Mouse (Mus musculus) MEL (cell line): ENCODE data around the gene Cacna2d4. TPM values are rescaled to one million over a fixed set of nuclear protein-coding genes. Genes with fewer than 3 reads are reported as not detected.

Source experiments
- DNase-seq: peaks from one replicate; pipeline ENCODE4 v3.0.0; 2011; ENCODE audit warnings: low read depth, low spot score
- H3K27ac ChIP-seq: 2 replicates; pipeline ENCODE4 v1.5.1; 2012; ENCODE audit warnings: low read depth, mild to moderate bottlenecking, control low read depth, low read length, moderate library complexity; ENCODE audit not compliant: control insufficient read depth
- H3K27me3 ChIP-seq, 2 experiments: fragments of 150-350 bp in 1 of 2; sonication (generic) in 1 of 2; 2 replicates each; pipeline ENCODE4 v1.6.1; 2012; ENCODE audit warnings: low read length in 2 of 2, mild to moderate bottlenecking in 2 of 2, improper control_type of control experiment in 1 of 2, moderate library complexity in 1 of 2; ENCODE audit not compliant: insufficient read depth in 2 of 2, control insufficient read depth in 1 of 2
- H3K36me3 ChIP-seq, 2 experiments: 2 replicates each; pipeline ENCODE4 v1.6.1; 2012 to 2014; ENCODE audit warnings: low read length in 2 of 2, improper control_type of control experiment in 1 of 2, inconsistent platforms in 1 of 2, mild to moderate bottlenecking in 1 of 2; ENCODE audit not compliant: insufficient read depth in 2 of 2, control insufficient read depth in 1 of 2
- H3K4me1 ChIP-seq, 2 experiments: fragments of 150-350 bp in 1 of 2; sonication (generic) in 1 of 2; 2 replicates each; pipeline ENCODE4 v1.6.1; 2012; ENCODE audit warnings: low read length in 2 of 2, improper control_type of control experiment in 1 of 2, mild to moderate bottlenecking in 1 of 2; ENCODE audit not compliant: insufficient read depth in 2 of 2, control insufficient read depth in 1 of 2
- H3K4me3 ChIP-seq, 2 experiments: fragments of 150-350 bp in 1 of 2; sonication (generic) in 1 of 2; 2 replicates each; pipeline ENCODE4 v1.5.1; 2012; ENCODE audit warnings: low read depth in 2 of 2, low read length in 2 of 2, mild to moderate bottlenecking in 2 of 2, moderate library complexity in 2 of 2, control low read depth in 1 of 2, improper control_type of control experiment in 1 of 2; ENCODE audit not compliant: control insufficient read depth in 1 of 2, insufficient read depth in 1 of 2
- H3K79me2 ChIP-seq: 2 replicates; pipeline ENCODE4 v1.6.1; 2012; ENCODE audit warnings: mild to moderate bottlenecking, low read length, moderate library complexity; ENCODE audit not compliant: control insufficient read depth, poor library complexity, insufficient read depth
- H3K9ac ChIP-seq: 2 replicates; pipeline ENCODE4 v1.6.1; 2012; ENCODE audit warnings: low read depth, mild to moderate bottlenecking, control low read depth, low read length, moderate library complexity; ENCODE audit not compliant: control insufficient read depth, poor library complexity, severe bottlenecking
- H3K9me3 ChIP-seq: fragments of 150-350 bp; sonication (generic); replicated peaks from 2 replicates; pipeline ENCODE4 v1.6.1; 2012; ENCODE audit warnings: mild to moderate bottlenecking, low read length, improper control_type of control experiment, moderate library complexity; ENCODE audit not compliant: insufficient read depth
- CHD2 ChIP-seq: IDR thresholded peaks from 2 replicates; pipeline ENCODE4 v1.6.1; 2011; ENCODE audit warnings: low read length, improper control_type of control experiment
- EP300 ChIP-seq, 2 experiments: IDR thresholded peaks; 2 replicates each; pipeline ENCODE4 v1.6.1; 2011; ENCODE audit warnings: improper control_type of control experiment in 2 of 2, low read length in 2 of 2, low read depth in 1 of 2, mild to moderate bottlenecking in 1 of 2
- HCFC1 ChIP-seq: IDR thresholded peaks from 2 replicates; pipeline ENCODE4 v1.6.1; 2012; ENCODE audit warnings: low read depth, mild to moderate bottlenecking, inconsistent platforms, low read length, improper control_type of control experiment, moderate library complexity
- KAT2A ChIP-seq: conservative IDR thresholded peaks from 2 replicates; pipeline ENCODE4 v1.6.1; 2012; ENCODE audit warnings: low read depth, low read length, improper control_type of control experiment, inconsistent platforms
- MAZ ChIP-seq: IDR thresholded peaks from 2 replicates; pipeline ENCODE4 v1.6.1; 2012; ENCODE audit warnings: low read depth, mild to moderate bottlenecking, inconsistent platforms, low read length, improper control_type of control experiment
- MYB ChIP-seq: IDR thresholded peaks from 2 replicates; pipeline ENCODE4 v1.6.1; 2011; ENCODE audit warnings: mild to moderate bottlenecking, low read depth, low read length, improper control_type of control experiment
- NRF1 ChIP-seq: IDR thresholded peaks from 2 replicates; pipeline ENCODE4 v1.6.1; 2014; ENCODE audit warnings: low read depth, mild to moderate bottlenecking, inconsistent platforms, low read length, improper control_type of control experiment, moderate library complexity; ENCODE audit not compliant: poor library complexity, insufficient read depth, severe bottlenecking
- POLR2AphosphoS5 ChIP-seq: IDR thresholded peaks from 2 replicates; pipeline ENCODE4 v1.6.1; 2012; ENCODE audit warnings: low read depth, borderline replicate concordance, mild to moderate bottlenecking, inconsistent platforms, low read length, moderate library complexity, mixed read lengths
- RAD21 ChIP-seq: IDR thresholded peaks from 2 replicates; pipeline ENCODE4 v1.6.1; 2011; ENCODE audit warnings: mild to moderate bottlenecking, low read depth, low read length, improper control_type of control experiment
- SIN3A ChIP-seq: IDR thresholded peaks from 2 replicates; pipeline ENCODE4 v1.6.1; 2012; ENCODE audit warnings: low read length, improper control_type of control experiment, inconsistent platforms
- SMC3 ChIP-seq: IDR thresholded peaks from 2 replicates; pipeline ENCODE4 v1.6.1; 2011; ENCODE audit warnings: low read depth, low read length, improper control_type of control experiment
- TAL1 ChIP-seq: IDR thresholded peaks from 2 replicates; pipeline ENCODE4 v1.6.1; 2012; ENCODE audit warnings: mild to moderate bottlenecking, inconsistent platforms, low read length, moderate library complexity, mixed read lengths
- UBTF ChIP-seq: IDR thresholded peaks from 2 replicates; pipeline ENCODE4 v1.6.1; 2012; ENCODE audit warnings: low read depth, mild to moderate bottlenecking, inconsistent platforms, low read length, improper control_type of control experiment, moderate library complexity, borderline replicate concordance; ENCODE audit not compliant: insufficient read depth
- USF1 ChIP-seq: IDR thresholded peaks from 2 replicates; pipeline ENCODE4 v1.6.1; 2014; ENCODE audit warnings: low read depth, mild to moderate bottlenecking, inconsistent platforms, low read length, improper control_type of control experiment, moderate library complexity
- USF2 ChIP-seq, 2 experiments: IDR thresholded peaks; 2 replicates each; pipeline ENCODE4 v1.6.1; 2011 to 2012; ENCODE audit warnings: improper control_type of control experiment in 2 of 2, low read length in 2 of 2, borderline replicate concordance in 1 of 2, inconsistent platforms in 1 of 2, low read depth in 1 of 2, mild to moderate bottlenecking in 1 of 2; ENCODE audit not compliant: insufficient read depth in 1 of 2
- ZMIZ1 ChIP-seq: IDR thresholded peaks from 2 replicates; pipeline ENCODE4 v1.6.1; 2012; ENCODE audit warnings: low read depth, mild to moderate bottlenecking, inconsistent platforms, low read length, improper control_type of control experiment, moderate library complexity
- polyA plus RNA-seq, 2 experiments: library from polyadenylated mRNA; stranded (reverse) in 1 of 2; unstranded in 1 of 2; fragments of >175 nt in 1 of 2; fragments of >200 nt in 1 of 2; gene quantifications; 2 replicates each; pipeline versions ENCODE4 v1.2.1 to v1.2.4; 2012; ENCODE audit warnings: low replicate concordance in 2 of 2, low read depth in 1 of 2; ENCODE audit not compliant: insufficient read length in 2 of 2, insufficient read depth in 1 of 2, missing spikeins in 1 of 2
- total RNA-seq: library from RNA; depleted of rRNA; stranded (reverse); fragments of 300-350 nt; gene quantifications from 2 replicates; pipeline ENCODE4 v1.2.3, GENCODE M21; 2012

The Cacna2d4 gene
- total and polyA plus RNA-seq, 3 experiments, result 0.69 to 1.1 TPM; not detected in 1

GRCm38 (mm10) chr6:119341409-119341808 is 105.1 kb downstream of the Cacna2d4 start:
- no peaks in the 10 kb centered on the region for H3K79me2 ChIP-seq
- peaks cover 0 to 6% of the 10 kb centered on the region in 2 experiments; a peak in 2 of 4 replicates for H3K4me1 ChIP-seq
- H3K27ac ChIP-seq, result no peak overlapping the region
- TF ChIP-seq HCFC1 (peak; percentile 96), SIN3A (peak; percentile 75), MAZ (no peak), KAT2A (peak; percentile 74)
- H3K4me3 ChIP-seq, result no peak overlapping the region
- DNase-seq, result peak; percentile 55
- peaks cover 0 to 2% of the 10 kb centered on the region in 2 experiments; a peak in 1 of 4 replicates for H3K36me3 ChIP-seq
- no peaks in the 10 kb centered on the region for H3K27me3 ChIP-seq
- H3K9me3 ChIP-seq, result no peaks in the 10 kb centered on the region
- no peak overlapping the region for H3K9ac ChIP-seq

GRCm38 (mm10) chr6:119346257-119346656 is 109.9 kb downstream of the Cacna2d4 start:
- no peak for TF ChIP-seq UBTF
- no peak for TF ChIP-seq USF2 (IDR thresholded peaks at IDR 0.05; ENCODE audit: borderline replicate concordance in 1 of 2, insufficient read depth in 1 of 2, low read depth in 1 of 2, low read length in 2 of 2)
- no peak for TF ChIP-seq SIN3A
- TF ChIP-seq RAD21, result no peak
- no peak for TF ChIP-seq ZMIZ1
- TF ChIP-seq, all 39 proteins: peak for 0
- no peak for DNase-seq
- H3K36me3 ChIP-seq, result no peaks in the 10 kb centered on the region
- H3K79me2 ChIP-seq, result no peaks in the 10 kb centered on the region
- H3K4me1 ChIP-seq, result no peaks in the 10 kb centered on the region
- H3K4me3 ChIP-seq, result no peak overlapping the region
- no peak overlapping the region for H3K9ac ChIP-seq
- H3K27ac ChIP-seq, result no peak overlapping the region
- no peaks in the 10 kb centered on the region for H3K9me3 ChIP-seq
- no peaks in the 10 kb centered on the region for H3K27me3 ChIP-seq

GRCm38 (mm10) chr6:119347813-119348212 is 111.5 kb downstream of the Cacna2d4 start:
- no peak overlapping the region for H3K4me3 ChIP-seq
- DNase-seq, result no peak
- no peak for TF ChIP-seq POLR2AphosphoS5
- TF ChIP-seq NRF1, result no peak
- no peak for TF ChIP-seq CHD2
- TF ChIP-seq MYB, result no peak
- TF ChIP-seq TAL1, result no peak
- no peak for TF ChIP-seq MAZ
- TF ChIP-seq USF1, result no peak
- TF ChIP-seq EP300 (IDR thresholded peaks at IDR 0.05; ENCODE audit: low read depth in 1 of 2, low read length in 2 of 2), result no peak
- TF ChIP-seq ZMIZ1, result no peak
- no peak for TF ChIP-seq SMC3
- H3K79me2 ChIP-seq, result no peaks in the 10 kb centered on the region
- no peaks in the 10 kb centered on the region for H3K27me3 ChIP-seq
- H3K9me3 ChIP-seq, result no peaks in the 10 kb centered on the region
- H3K4me1 ChIP-seq, result no peaks in the 10 kb centered on the region
- H3K36me3 ChIP-seq, result no peaks in the 10 kb centered on the region
- no peak overlapping the region for H3K9ac ChIP-seq
- no peak overlapping the region for H3K27ac ChIP-seq
